Mouse (Mus musculus): Measurements from ENCODE around the gene Nup43. TPM values are rescaled to one million over a fixed set of nuclear protein-coding genes. Genes with fewer than 3 reads are reported as not detected.
A peak's percentile ranks its signal among the peaks of the same experiment; 100 is the strongest.

Gene Nup43
- polyA plus RNA-seq, 1 experiment from 2014 or later, result 10.3 TPM

DNA sequence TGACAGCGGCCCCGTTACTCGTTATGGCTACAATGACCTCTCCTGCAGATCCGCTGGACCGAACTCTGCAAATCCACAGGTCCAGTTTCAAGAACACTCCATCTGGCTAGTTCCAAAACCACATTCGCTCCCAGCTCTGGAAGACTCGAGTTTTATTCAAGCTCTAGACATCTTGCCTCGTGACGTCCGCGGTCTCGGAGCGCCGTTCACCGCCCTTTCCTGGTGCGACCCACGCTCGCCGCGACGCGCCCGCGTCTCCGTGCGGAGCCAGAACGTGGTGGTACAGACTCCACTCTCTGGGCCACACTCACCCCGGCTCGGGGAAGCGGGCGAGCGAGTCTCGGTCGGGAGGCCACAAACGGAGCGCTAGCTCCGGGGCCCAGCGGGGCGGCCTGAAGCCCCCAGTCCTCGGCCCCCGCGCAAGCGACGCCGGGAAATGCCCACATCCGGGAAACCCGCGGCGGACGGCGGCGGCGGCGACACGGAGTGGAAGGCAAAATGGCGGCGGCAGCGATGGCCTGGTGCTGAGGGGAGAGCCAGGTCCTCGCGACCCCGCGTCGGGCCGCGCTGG lies 13.5 kb downstream of the Nup43 start, which contains the start of the genes Pcmt1 and Lats1:
Gene Pcmt1, minus strand, starts transcription at position 406 of the 571 bp plus-strand sequence.
Gene Lats1, plus strand, starts transcription at position 484 of the 571 bp plus-strand sequence.
- DNase-seq (ENCODE audit: low spot score) (peak; percentile 91), ATAC-seq (peak; percentile 90)
- Histone ChIP-seq H3K27me3 (replicated peaks; ENCODE audit: insufficient read depth, low read length) (no peaks in the 10 kb centered on the region), H3K4me1 (ENCODE audit: insufficient read depth, low read depth, low read length) (peaks cover 15% of the 10 kb centered on the region; the same call in 1 of the 2 replicates), H3K27ac (ENCODE audit: low read length) (peak within 1 kb of the TSS; percentile 98), H3K4me2 (replicated peaks; ENCODE audit: low read depth, low read length) (peak within 1 kb of the TSS; percentile 85), H3K4me3 (ENCODE audit: low read depth, low read length) (peak within 1 kb of the TSS; percentile 99), H3K36me3 (ENCODE audit: insufficient read depth, low read length) (no peaks in the 10 kb centered on the region), H3K9ac (replicated peaks; ENCODE audit: low read depth) (peak within 1 kb of the TSS; percentile 99), H3K9me3 (ENCODE audit: low read length) (no peaks in the 10 kb centered on the region)
- WGBS, result under 1% methylated on average over 46 of the region's 65 CpGs
- 0 out of 2 replicates have a peak, but pooled peaks have one; percentile 3 for TF ChIP-seq CTCF (IDR thresholded peaks at IDR 0.05)
- TF ChIP-seq EP300 (IDR thresholded peaks at IDR 0.05), result no peak

DNA sequence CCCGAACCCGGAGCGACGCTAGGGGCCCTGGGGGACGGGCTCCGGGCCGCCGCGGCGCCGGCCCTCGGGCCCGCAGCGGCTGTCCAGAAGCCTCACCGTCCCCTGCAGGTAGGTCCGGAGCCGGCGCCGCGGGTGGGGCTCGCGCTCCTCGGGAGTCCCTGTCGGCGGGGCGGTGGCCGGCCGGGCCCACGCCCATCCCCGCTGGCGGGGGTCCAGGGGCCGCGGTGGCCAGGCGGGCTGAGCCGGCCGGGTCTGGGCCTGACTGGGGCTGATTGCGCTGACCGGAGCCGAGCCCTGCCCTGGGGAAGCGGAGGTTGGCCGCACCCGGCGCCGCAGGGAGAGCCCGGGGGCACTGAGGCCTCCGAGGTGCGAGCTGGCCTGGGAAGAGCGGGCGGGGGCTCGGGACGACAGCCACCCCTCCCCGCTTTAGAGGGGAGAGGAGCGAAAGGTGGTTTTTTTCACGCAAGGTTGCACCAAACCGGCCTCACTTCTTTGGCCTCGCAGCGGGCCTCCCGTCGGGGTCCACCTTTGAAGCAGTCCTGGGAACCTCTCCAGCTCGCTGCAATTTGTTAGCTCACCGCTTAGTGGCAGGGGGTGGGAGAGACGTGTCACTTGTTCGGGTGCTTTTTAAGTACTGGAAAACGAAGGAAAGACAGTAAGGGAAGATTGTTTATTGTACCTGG lies 14.2 kb downstream of the Nup43 start:
- Histone ChIP-seq H3K4me2 (replicated peaks; ENCODE audit: low read depth, low read length) (peak overlapping the region; percentile 85), H3K9me3 (ENCODE audit: low read length) (no peaks in the 10 kb centered on the region), H3K4me1 (ENCODE audit: insufficient read depth, low read depth, low read length) (peaks cover 15% of the 10 kb centered on the region; the same call in 1 of the 2 replicates), H3K4me3 (ENCODE audit: low read depth, low read length) (peak overlapping the region; percentile 99), H3K27me3 (replicated peaks; ENCODE audit: insufficient read depth, low read length) (no peaks in the 10 kb centered on the region), H3K36me3 (ENCODE audit: insufficient read depth, low read length) (no peaks in the 10 kb centered on the region), H3K9ac (replicated peaks; ENCODE audit: low read depth) (peak overlapping the region; percentile 99), H3K27ac (ENCODE audit: low read length) (peak overlapping the region; percentile 98)
- DNase-seq (ENCODE audit: low spot score), result peak; percentile 88
- TF ChIP-seq EP300 (IDR thresholded peaks at IDR 0.05), result no peak
- TF ChIP-seq CTCF (IDR thresholded peaks at IDR 0.05), result peak; percentile 58
- WGBS, result under 1% methylated on average over 58 of the region's 64 CpGs
- peak; percentile 92 for ATAC-seq

DNA sequence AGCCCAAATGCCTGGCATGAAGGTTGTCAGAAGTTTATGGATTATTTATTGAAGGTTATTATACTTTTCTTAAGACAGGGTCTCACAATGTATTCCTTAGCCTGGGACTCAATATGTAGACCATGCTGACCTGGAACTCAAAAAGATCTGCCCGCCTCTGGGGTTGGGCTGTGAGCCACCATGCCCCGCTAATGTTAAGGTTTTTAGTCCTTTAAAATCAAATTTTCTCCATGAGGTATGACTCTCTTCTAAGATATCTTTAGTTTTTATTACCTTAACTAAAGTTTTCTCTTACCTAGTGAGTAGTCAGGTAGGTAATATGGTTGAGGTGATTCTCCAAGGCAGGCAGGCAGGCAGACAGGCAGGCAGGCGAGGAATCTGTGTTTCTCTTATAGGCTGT lies 14.9 kb downstream of the Nup43 start:
- H3K4me2 ChIP-seq (replicated peaks; ENCODE audit: low read depth, low read length), result peak overlapping the region; percentile 85
- no peak for TF ChIP-seq EP300 (IDR thresholded peaks at IDR 0.05)
- no peak for TF ChIP-seq CTCF (IDR thresholded peaks at IDR 0.05)
- H3K9me3 ChIP-seq (ENCODE audit: low read length), result no peaks in the 10 kb centered on the region
- ATAC-seq, result no peak
- peak overlapping the region; percentile 99 for H3K4me3 ChIP-seq (ENCODE audit: low read depth, low read length)
- peak overlapping the region; percentile 98; the same call in 1 of the 2 replicates for H3K27ac ChIP-seq (ENCODE audit: low read length)
- DNase-seq (ENCODE audit: low spot score), result no peak
- peaks cover 15% of the 10 kb centered on the region; the same call in 1 of the 2 replicates for H3K4me1 ChIP-seq (ENCODE audit: insufficient read depth, low read depth, low read length)
- H3K27me3 ChIP-seq (replicated peaks; ENCODE audit: insufficient read depth, low read length), result no peaks in the 10 kb centered on the region
- WGBS, result 41% methylated on average over 3 of the region's 3 CpGs
- peak overlapping the region; percentile 99 for H3K9ac ChIP-seq (replicated peaks; ENCODE audit: low read depth)
- H3K36me3 ChIP-seq (ENCODE audit: insufficient read depth, low read length), result no peaks in the 10 kb centered on the region

DNA sequence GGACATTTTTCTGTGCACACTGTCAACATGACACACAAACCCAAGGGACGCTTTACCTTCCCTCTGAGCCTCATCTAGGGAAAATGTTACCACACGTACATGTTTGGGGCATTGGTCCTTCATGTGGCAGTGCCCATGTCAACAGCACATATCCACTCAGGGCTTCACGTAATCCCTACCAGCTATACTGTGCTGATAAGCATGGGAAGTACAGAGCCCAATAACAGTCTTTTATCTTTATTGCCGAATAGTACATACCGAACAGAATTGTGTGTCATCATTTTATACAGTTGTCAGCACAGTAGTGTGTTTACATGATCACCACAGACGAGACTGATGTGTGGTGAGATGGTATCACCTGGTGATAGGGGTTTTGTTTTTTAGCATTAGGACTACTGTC lies 19.6 kb downstream of the Nup43 start:
- H3K9ac ChIP-seq (replicated peaks; ENCODE audit: low read depth), result no peak overlapping the region
- no peak overlapping the region for H3K4me2 ChIP-seq (replicated peaks; ENCODE audit: low read depth, low read length)
- no peak overlapping the region for H3K4me3 ChIP-seq (ENCODE audit: low read depth, low read length)
- no peaks in the 10 kb centered on the region for H3K9me3 ChIP-seq (ENCODE audit: low read length)
- TF ChIP-seq CTCF (IDR thresholded peaks at IDR 0.05), result no peak
- no peak for TF ChIP-seq EP300 (IDR thresholded peaks at IDR 0.05)
- no peaks in the 10 kb centered on the region for H3K27me3 ChIP-seq (replicated peaks; ENCODE audit: insufficient read depth, low read length)
- H3K4me1 ChIP-seq (ENCODE audit: insufficient read depth, low read depth, low read length), result peaks cover 8% of the 10 kb centered on the region; the same call in 1 of the 2 replicates
- no peak for DNase-seq (ENCODE audit: low spot score)
- WGBS, result 84% methylated on average over 6 of the region's 6 CpGs
- no peak for ATAC-seq
- no peak overlapping the region for H3K27ac ChIP-seq (ENCODE audit: low read length)
- H3K36me3 ChIP-seq (ENCODE audit: insufficient read depth, low read length), result no peaks in the 10 kb centered on the region; the same call in 1 of the 2 replicates

- H3K27me3 ChIP-seq (replicated peaks; ENCODE audit: insufficient read depth, low read length), result no peaks in the 10 kb centered on the region
- no peak overlapping the region for H3K9ac ChIP-seq (replicated peaks; ENCODE audit: low read depth)
- H3K4me1 ChIP-seq (ENCODE audit: insufficient read depth, low read depth, low read length), result no peaks in the 10 kb centered on the region
- TF ChIP-seq EP300 (IDR thresholded peaks at IDR 0.05) (no peak), CTCF (IDR thresholded peaks at IDR 0.05) (peak; percentile 28; the same call in 1 of the 2 replicates)
- no peak for ATAC-seq
- DNase-seq (ENCODE audit: low spot score), result no peak
- H3K4me3 ChIP-seq (ENCODE audit: low read depth, low read length), result no peak overlapping the region
- H3K4me2 ChIP-seq (replicated peaks; ENCODE audit: low read depth, low read length), result no peak overlapping the region
- H3K9me3 ChIP-seq (ENCODE audit: low read length), result no peaks in the 10 kb centered on the region
- H3K36me3 ChIP-seq (ENCODE audit: insufficient read depth, low read length), result peaks cover 30% of the 10 kb centered on the region
- H3K27ac ChIP-seq (ENCODE audit: low read length), result no peak overlapping the region
Observed at GRCm38 (mm10) chr10:7695286-7695685, 28.0 kb downstream of the Nup43 start.

GRCm38 (mm10) chr10:7700120-7700519 lies 32.8 kb downstream of the Nup43 start:
- peaks cover 44% of the 10 kb centered on the region for H3K36me3 ChIP-seq (ENCODE audit: insufficient read depth, low read length)
- H3K4me1 ChIP-seq (ENCODE audit: insufficient read depth, low read depth, low read length), result no peaks in the 10 kb centered on the region
- ATAC-seq (no peak), DNase-seq (ENCODE audit: low spot score) (no peak)
- H3K27ac ChIP-seq (ENCODE audit: low read length), result no peak overlapping the region
- TF ChIP-seq CTCF (IDR thresholded peaks at IDR 0.05), result no peak
- TF ChIP-seq EP300 (IDR thresholded peaks at IDR 0.05), result no peak
- H3K9ac ChIP-seq (replicated peaks; ENCODE audit: low read depth), result no peak overlapping the region
- no peaks in the 10 kb centered on the region for H3K27me3 ChIP-seq (replicated peaks; ENCODE audit: insufficient read depth, low read length)
- no peak overlapping the region for H3K4me2 ChIP-seq (replicated peaks; ENCODE audit: low read depth, low read length)
- 75% methylated on average over 3 of the region's 3 CpGs for WGBS
- H3K9me3 ChIP-seq (ENCODE audit: low read length), result no peaks in the 10 kb centered on the region
- H3K4me3 ChIP-seq (ENCODE audit: low read depth, low read length), result no peak overlapping the region

Measured in lung, postnatal 0 days (tissue).